Mouse (Mus musculus) ES-E14 (cell line): ENCODE data around the gene Il18. TPM values are rescaled to one million over a fixed set of nuclear protein-coding genes. Genes with fewer than 3 reads are reported as not detected.
"Not testable (repeated sequence)": the region's sequence is repeated elsewhere in the genome, so short reads cannot be mapped to it uniquely, and the experiment has no call there.

Experiments
- DNase-seq: peaks from one replicate; pipeline ENCODE4 v3.0.0-alpha.2; 2013; ENCODE audit warnings: low read depth, low spot score
- H3K27ac ChIP-seq: 2 replicates; pipeline ENCODE4 v1.5.1; 2012; ENCODE audit warnings: low read depth, mild to moderate bottlenecking, low read length, moderate library complexity, mixed read lengths; ENCODE audit not compliant: poor library complexity, insufficient read depth, severe bottlenecking
- H3K36me3 ChIP-seq: 2 replicates; pipeline ENCODE4 v1.6.1; 2012; ENCODE audit warnings: mild to moderate bottlenecking, low read length, moderate library complexity, mixed read lengths; ENCODE audit not compliant: control insufficient read depth, poor library complexity, insufficient read depth, severe bottlenecking
- H3K4me1 ChIP-seq, 2 experiments: fragments of 150-350 bp in 1 of 2; sonication (generic) in 1 of 2; 2 replicates each; pipeline ENCODE4 v1.6.1; 2012; ENCODE audit warnings: low read length in 2 of 2, mild to moderate bottlenecking in 1 of 2, mixed read lengths in 1 of 2; ENCODE audit not compliant: control insufficient read depth in 2 of 2, insufficient read depth in 2 of 2, poor library complexity in 1 of 2
- H3K4me3 ChIP-seq, 2 experiments: fragments of 150-350 bp in 1 of 2; sonication (generic) in 1 of 2; 2 replicates each; pipeline ENCODE4 v1.5.1; 2012; ENCODE audit warnings: low read length in 2 of 2, low read depth in 1 of 2, mild to moderate bottlenecking in 1 of 2, mixed read lengths in 1 of 2; ENCODE audit not compliant: insufficient read depth in 1 of 2, poor library complexity in 1 of 2, severe bottlenecking in 1 of 2
- H3K9ac ChIP-seq: 2 replicates; pipeline ENCODE4 v1.6.1; 2012; ENCODE audit warnings: low read depth, mild to moderate bottlenecking, low read length, mixed read lengths; ENCODE audit not compliant: poor library complexity, insufficient read depth, severe bottlenecking
- H3K9me3 ChIP-seq: fragments of 150-350 bp; sonication (generic); 2 replicates; pipeline ENCODE4 v1.6.1; 2012; ENCODE audit warnings: low read depth, mild to moderate bottlenecking, low read length; ENCODE audit not compliant: control insufficient read depth, insufficient read depth
- CHD2 ChIP-seq: IDR thresholded peaks from 2 replicates; pipeline ENCODE4 v1.6.1; 2014; ENCODE audit warnings: mild to moderate bottlenecking, low read depth, low read length, inconsistent platforms
- HCFC1 ChIP-seq: IDR thresholded peaks from 2 replicates; pipeline ENCODE4 v1.6.1; 2012; ENCODE audit warnings: low read length, inconsistent platforms, borderline replicate concordance; ENCODE audit not compliant: insufficient read depth
- MAFK ChIP-seq: IDR thresholded peaks from 2 replicates; pipeline ENCODE4 v1.6.1; 2014; ENCODE audit warnings: mild to moderate bottlenecking, low read depth, low read length, inconsistent platforms; ENCODE audit not compliant: insufficient read depth
- ZC3H11A ChIP-seq: IDR thresholded peaks from 2 replicates; pipeline ENCODE4 v1.6.1; 2012; ENCODE audit warnings: low read depth, mild to moderate bottlenecking, inconsistent platforms, low read length, borderline replicate concordance
- ZNF384 ChIP-seq: IDR thresholded peaks from 2 replicates; pipeline ENCODE4 v1.6.1; 2012; ENCODE audit warnings: low read depth, low read length, inconsistent platforms
- in situ Hi-C, 2 experiments: fragments of 600-800 bp; cut with MboI; formaldehyde crosslinking; loops; one replicate each; pipeline ENCODE4 v1.15.1; 2025; ENCODE audit warnings: low sequenced_read_pairs in 2 of 2, inconsistent platforms in 1 of 2; ENCODE audit not compliant: unreplicated experiment in 2 of 2
- total RNA-seq: library from RNA; depleted of rRNA; stranded (reverse); fragments of 300-350 nt; gene quantifications from 2 replicates; pipeline ENCODE4 v1.2.3, GENCODE M21; 2012; rRNA removed

Gene Il18
- total RNA-seq, 1 experiment: 0.49 TPM

- Histone ChIP-seq H3K4me1 (peaks cover 2 to 4% of the 10 kb centered on the region in 2 experiments; a peak in 2 of 4 replicates), H3K36me3 (peaks cover 11% of the 10 kb centered on the region), H3K9ac (no peak overlapping the region), H3K9me3 (no peaks in the 10 kb centered on the region), H3K27ac (no peak overlapping the region), H3K4me3 (no peak overlapping the region)
- TF ChIP-seq MAFK (no peak), ZC3H11A (no peak), HCFC1 (no peak), CHD2 (no peak), ZNF384 (no peak)
- in situ Hi-C loops: no loop called here
- no peak for DNase-seq
Observed at GRCm38 (mm10) chr9:50612115-50612514, 57.5 kb downstream of the Il18 start.

- no peak for DNase-seq
- TF ChIP-seq MAFK: no peak
- Histone ChIP-seq H3K4me3 (peak overlapping the region; percentile 78 to 86), H3K9ac (peak overlapping the region; percentile 89), H3K4me1 (peaks cover 2 to 4% of the 10 kb centered on the region in 2 experiments; a peak in 1 of 4 replicates), H3K27ac (no peak overlapping the region; the same call in 1 of the 2 replicates), H3K9me3 (no peaks in the 10 kb centered on the region), H3K36me3 (peaks cover 5% of the 10 kb centered on the region)
- in situ Hi-C loops: no loop called here
Observed at GRCm38 (mm10) chr9:50616161-50616560, 61.5 kb downstream of the Il18 start.

GRCm38 (mm10) chr9:50616766-50617603, 62.4 kb downstream of the Il18 start, which contains the start of the genes Pih1d2 and Nkapd1:
TSS of gene Pih1d2 (plus strand) at chr9:50617321.
TSS of gene Nkapd1 (minus strand) at chr9:50617464.
- Histone ChIP-seq H3K4me1 (peaks cover 2 to 4% of the 10 kb centered on the region in 2 experiments; a peak in 1 of 4 replicates), H3K27ac (peak within 1 kb of the TSS; percentile 67), H3K9ac (peak within 1 kb of the TSS; percentile 89), H3K36me3 (peaks cover 5% of the 10 kb centered on the region), H3K9me3 (no peaks in the 10 kb centered on the region), H3K4me3 (peak within 1 kb of the TSS; percentile 78 to 86)
- TF ChIP-seq HCFC1 (peak; percentile 82; the same call in 1 of the 2 replicates), ZC3H11A (no peak)
- in situ Hi-C loops: no loop called here
- peak; percentile 89 for DNase-seq

GRCm38 (mm10) chr9:50617794-50618330, 63.2 kb downstream of the Il18 start:
- H3K36me3 ChIP-seq: peaks cover 5% of the 10 kb centered on the region

GRCm38 (mm10) chr9:50630903-50631302, 76.3 kb downstream of the Il18 start:
- H3K4me3 ChIP-seq, DNase-seq, H3K4me1 ChIP-seq, H3K9me3 ChIP-seq, H3K27ac ChIP-seq, in situ Hi-C loops, H3K36me3 ChIP-seq, H3K9ac ChIP-seq: not testable (repeated sequence)

More at GRCm38 (mm10) chr9:50617794-50618330, 63.2 kb downstream of the Il18 start:
- no peak overlapping the region for H3K9ac ChIP-seq
- TF ChIP-seq ZC3H11A (no peak), MAFK (no peak), CHD2 (no peak), HCFC1 (no peak), ZNF384 (no peak)
- no peaks in the 10 kb centered on the region for H3K9me3 ChIP-seq
- DNase-seq: no peak
- peaks cover 2 to 4% of the 10 kb centered on the region in 2 experiments; a peak in 1 of 4 replicates for H3K4me1 ChIP-seq
- no peak overlapping the region; a peak in 1 of 4 replicates for H3K4me3 ChIP-seq
- no peak overlapping the region for H3K27ac ChIP-seq
- in situ Hi-C loops: no loop called here

Other genes with a start within 250 kb of the Il18 start
- 164 and 239 TPM in 2 replicates for gene Rpl10-ps3, start 209.9 kb upstream of the Il18 start, total RNA-seq
- 9.4 and 18.3 TPM in 2 replicates for gene Plet1, start 60.3 kb upstream of the Il18 start, total RNA-seq
- 6.8 and 7.6 TPM in 2 replicates for gene Pts, start 26.1 kb upstream of the Il18 start, total RNA-seq
- 0.22 and 0.26 TPM in 2 replicates for gene Bco2, start 354 bp downstream of the Il18 start, total RNA-seq
- gene Tex12, start 6.5 kb downstream of the Il18 start, total RNA-seq: 0.94 TPM in 1 of 2 replicates, not detected in the other
- 160 and 168 TPM in 2 replicates for gene Sdhd, start 49.0 kb downstream of the Il18 start, total RNA-seq
- gene Timm8b, start 49.1 kb downstream of the Il18 start, total RNA-seq: 133 and 179 TPM in 2 replicates
- 2.3 and 3.3 TPM in 2 replicates for gene Pih1d2, start 62.5 kb downstream of the Il18 start, total RNA-seq
- gene Nkapd1, start 62.6 kb downstream of the Il18 start, total RNA-seq: 16.1 and 17.8 TPM in 2 replicates
- 43.4 and 46.3 TPM in 2 replicates for gene Dlat, start 105.0 kb downstream of the Il18 start, total RNA-seq
- gene Dixdc1, start 184.7 kb downstream of the Il18 start, total RNA-seq: 4.1 and 6.4 TPM in 2 replicates
- gene 2310030G06Rik, start 191.7 kb downstream of the Il18 start, total RNA-seq: 2.2 and 2.3 TPM in 2 replicates
- gene Cryab, start 196.5 kb downstream of the Il18 start, total RNA-seq: 18.9 and 57.4 TPM in 2 replicates
- gene Hspb2, start 197.5 kb downstream of the Il18 start, total RNA-seq: 9.6 and 10.9 TPM in 2 replicates
- 5.8 and 7.6 TPM in 2 replicates for gene Fdxacb1, start 213.4 kb downstream of the Il18 start, total RNA-seq
- 30.8 and 49.1 TPM in 2 replicates for gene Alg9, start 220.2 kb downstream of the Il18 start, total RNA-seq
- gene 1110032A03Rik, start 220.7 kb downstream of the Il18 start, total RNA-seq: 6.8 and 7.0 TPM in 2 replicates